Mouse (Mus musculus) embryonic facial prominence, embryonic 10.5 days (tissue): ENCODE results near the gene Fcna. TPM values are rescaled to one million over a fixed set of nuclear protein-coding genes. Genes with fewer than 3 reads are reported as not detected.
A peak's percentile ranks its signal among the peaks of the same experiment; 100 is the strongest.

Experiments used
- DNase-seq: peaks from one replicate; pipeline ENCODE4 v3.0.0-alpha.2; 2017; ENCODE audit warnings: low spot score
- H3K27ac ChIP-seq: fragments of 300-500 bp; sonication (generic); replicated peaks from 2 replicates; pipeline ENCODE4 v1.5.1; 2016; ENCODE audit warnings: mild to moderate bottlenecking
- H3K27me3 ChIP-seq: fragments of 300-500 bp; sonication (generic); replicated peaks from 2 replicates; pipeline ENCODE4 v1.6.1; 2016; ENCODE audit warnings: low read depth, mild to moderate bottlenecking; ENCODE audit not compliant: poor library complexity, severe bottlenecking
- H3K36me3 ChIP-seq: fragments of 300-500 bp; sonication (generic); replicated peaks from 2 replicates; pipeline ENCODE4 v1.6.1; 2016; ENCODE audit warnings: mild to moderate bottlenecking, moderate library complexity
- H3K4me1 ChIP-seq: fragments of 300-500 bp; sonication (generic); 2 replicates; pipeline ENCODE4 v1.6.1; 2016
- H3K4me3 ChIP-seq: fragments of 300-500 bp; sonication (generic); 2 replicates; pipeline ENCODE4 v1.5.1; 2016; ENCODE audit warnings: mild to moderate bottlenecking, moderate library complexity
- H3K9me3 ChIP-seq: fragments of 300-500 bp; sonication (generic); 2 replicates; pipeline ENCODE4 v1.6.1; 2016; ENCODE audit warnings: mild to moderate bottlenecking
- WGBS: fragments of 180-500 bp; shearing (Covaris S2); methylation state at CpG from one replicate; pipeline ENCODE4 v1.1.7; 2016; 5-methylcytosine and 5-hydroxymethylcytosine counted together
- polyA plus RNA-seq: library from polyadenylated mRNA; unstranded; fragments of >200 nt; fragmentation: Nextera tagmentation; extraction: Ambion mirVana; gene quantifications from 2 replicates; pipeline ENCODE4 v1.2.1, GENCODE M21; 2016

Gene Fcna
- polyA plus RNA-seq, result 0.49 and 0.57 TPM in 2 replicates

DNA sequence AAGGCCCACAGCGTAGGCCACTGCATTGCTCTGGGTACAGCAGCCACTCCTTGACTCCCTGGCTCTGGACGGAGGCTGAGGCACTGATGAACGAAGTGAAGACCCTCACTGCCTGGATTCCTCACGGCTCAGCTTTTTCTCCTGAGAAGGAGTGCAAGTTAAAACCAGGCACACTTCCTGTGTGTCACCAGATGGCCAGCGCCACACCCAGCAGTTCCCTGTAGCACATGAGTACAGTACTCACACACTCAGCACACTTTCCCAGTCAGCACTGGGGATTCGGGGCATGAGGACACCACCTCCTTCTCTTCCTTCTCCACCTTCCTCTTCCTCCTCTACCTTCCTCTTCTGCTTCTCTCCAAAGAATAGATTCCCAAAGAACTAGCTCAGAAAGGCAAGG, at the start of gene Fcna:
Gene Fcna, minus strand, starts transcription at position 220 of the 400 bp plus-strand sequence.
- WGBS, result 79% methylated on average over 6 of the region's 6 CpGs
- Histone ChIP-seq H3K36me3 (no peaks in the 10 kb centered on the region), H3K27ac (peak within 1 kb of the TSS; percentile 2; the same call in 1 of the 2 replicates), H3K9me3 (no peaks in the 10 kb centered on the region), H3K27me3 (no peaks in the 10 kb centered on the region; the same call in 1 of the 2 replicates), H3K4me3 (no peak within 1 kb of the TSS), H3K4me1 (peaks cover 14% of the 10 kb centered on the region)
- no peak for DNase-seq

DNA sequence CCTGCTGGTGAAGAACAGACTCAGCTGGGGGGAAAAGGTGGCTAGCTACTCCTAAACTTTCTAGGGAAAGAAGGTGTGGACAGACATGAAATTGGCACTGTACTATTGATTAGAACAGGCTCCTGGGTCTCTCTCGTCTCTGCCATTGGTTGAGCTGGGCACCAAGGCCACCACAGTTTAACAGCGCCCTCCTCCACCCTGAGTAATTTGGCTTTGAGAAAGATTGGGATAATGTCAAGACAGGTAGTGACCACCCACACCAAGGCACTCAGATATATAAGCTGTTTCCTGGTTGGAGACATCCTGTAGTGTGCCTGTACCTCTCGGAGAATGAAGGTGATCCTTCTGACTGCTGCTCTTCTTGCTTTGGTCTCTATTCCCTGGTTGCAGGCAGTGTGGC, 48.7 kb upstream of the Fcna start, which contains the start of gene Lcn6:
Gene Lcn6, plus strand, starts transcription at position 301 of the 400 bp plus-strand sequence.
- Histone ChIP-seq H3K4me3 (no peak within 1 kb of the TSS), H3K27ac (no peak within 1 kb of the TSS), H3K36me3 (no peaks in the 10 kb centered on the region), H3K9me3 (no peaks in the 10 kb centered on the region), H3K4me1 (no peaks in the 10 kb centered on the region), H3K27me3 (no peaks in the 10 kb centered on the region)
- no peak for DNase-seq
- WGBS, result 92% methylated on average over 3 of the region's 3 CpGs

DNA sequence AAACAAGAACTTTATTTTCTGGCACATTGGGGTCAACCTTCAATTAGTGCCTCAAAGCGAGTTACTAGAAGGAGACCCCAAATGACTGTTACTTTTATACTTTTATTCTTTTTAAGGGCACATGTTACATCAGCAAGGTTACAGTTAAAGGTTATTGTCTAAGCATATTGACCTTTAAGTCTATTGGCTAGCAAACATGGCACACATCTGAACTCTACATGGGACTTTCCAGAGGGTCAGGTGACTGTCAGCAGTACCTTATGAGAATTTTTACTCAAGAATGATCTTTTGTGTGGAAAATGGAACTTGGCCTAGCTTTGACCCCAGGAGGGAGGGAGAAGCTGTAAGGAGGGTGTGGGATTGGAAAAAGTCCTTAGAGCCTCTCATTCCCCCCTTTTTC, 38.7 kb upstream of the Fcna start:
- no peak for DNase-seq
- no peak overlapping the region for H3K4me3 ChIP-seq
- no peaks in the 10 kb centered on the region for H3K27me3 ChIP-seq
- H3K36me3 ChIP-seq, result no peaks in the 10 kb centered on the region
- H3K4me1 ChIP-seq, result no peaks in the 10 kb centered on the region
- no peak overlapping the region for H3K27ac ChIP-seq
- 66% methylated on average over 1 of the region's 1 CpGs for WGBS
- no peaks in the 10 kb centered on the region for H3K9me3 ChIP-seq

DNA sequence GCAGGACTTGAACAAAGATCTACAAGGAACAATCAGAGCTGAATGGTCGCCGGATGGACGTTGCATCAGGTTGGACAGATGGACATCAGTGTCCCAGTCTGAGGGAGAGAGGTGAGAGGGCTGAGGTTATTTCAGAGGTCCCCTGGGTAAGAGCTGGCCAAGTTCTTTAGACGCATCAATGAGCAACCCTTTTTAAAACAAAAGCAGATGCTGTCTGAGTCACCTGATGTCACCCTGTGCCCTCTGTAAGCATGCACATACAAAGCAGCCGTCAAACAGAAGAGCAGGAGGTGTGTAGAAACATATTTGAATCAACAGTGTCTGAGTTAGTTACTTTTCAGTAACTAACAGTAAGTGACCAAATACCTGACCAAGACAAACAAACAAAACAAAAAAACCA, 36.3 kb upstream of the Fcna start:
- no peaks in the 10 kb centered on the region for H3K4me1 ChIP-seq
- no peaks in the 10 kb centered on the region for H3K9me3 ChIP-seq
- no peak overlapping the region for H3K4me3 ChIP-seq
- 75% methylated on average over 5 of the region's 5 CpGs for WGBS
- DNase-seq, result no peak
- no peaks in the 10 kb centered on the region for H3K36me3 ChIP-seq
- H3K27me3 ChIP-seq, result no peaks in the 10 kb centered on the region
- no peak overlapping the region for H3K27ac ChIP-seq

DNA sequence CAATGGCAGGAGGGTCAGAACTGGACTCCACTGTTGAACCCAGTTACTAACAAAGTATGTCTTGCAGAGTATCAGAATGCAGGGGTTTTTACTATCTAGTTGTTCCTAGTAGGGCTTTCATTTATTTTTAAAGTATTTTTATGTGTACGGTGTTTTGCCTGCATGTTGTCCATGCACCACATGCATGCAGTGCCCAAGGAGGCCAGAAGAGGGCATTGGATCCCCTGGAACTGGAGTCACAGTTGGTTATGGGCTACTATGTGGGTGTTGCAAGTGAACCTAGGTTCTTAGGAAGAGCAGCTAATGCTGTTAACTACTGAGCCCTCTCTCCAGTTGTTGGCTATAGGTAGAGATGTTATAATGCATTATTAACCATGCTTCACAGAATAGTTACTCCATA, 35.7 kb upstream of the Fcna start:
- Histone ChIP-seq H3K36me3 (no peaks in the 10 kb centered on the region), H3K4me3 (no peak overlapping the region), H3K27me3 (no peaks in the 10 kb centered on the region), H3K27ac (no peak overlapping the region), H3K9me3 (no peaks in the 10 kb centered on the region), H3K4me1 (no peaks in the 10 kb centered on the region)
- peak; percentile 55 for DNase-seq
- 68% methylated on average over 1 of the region's 1 CpGs for WGBS

DNA sequence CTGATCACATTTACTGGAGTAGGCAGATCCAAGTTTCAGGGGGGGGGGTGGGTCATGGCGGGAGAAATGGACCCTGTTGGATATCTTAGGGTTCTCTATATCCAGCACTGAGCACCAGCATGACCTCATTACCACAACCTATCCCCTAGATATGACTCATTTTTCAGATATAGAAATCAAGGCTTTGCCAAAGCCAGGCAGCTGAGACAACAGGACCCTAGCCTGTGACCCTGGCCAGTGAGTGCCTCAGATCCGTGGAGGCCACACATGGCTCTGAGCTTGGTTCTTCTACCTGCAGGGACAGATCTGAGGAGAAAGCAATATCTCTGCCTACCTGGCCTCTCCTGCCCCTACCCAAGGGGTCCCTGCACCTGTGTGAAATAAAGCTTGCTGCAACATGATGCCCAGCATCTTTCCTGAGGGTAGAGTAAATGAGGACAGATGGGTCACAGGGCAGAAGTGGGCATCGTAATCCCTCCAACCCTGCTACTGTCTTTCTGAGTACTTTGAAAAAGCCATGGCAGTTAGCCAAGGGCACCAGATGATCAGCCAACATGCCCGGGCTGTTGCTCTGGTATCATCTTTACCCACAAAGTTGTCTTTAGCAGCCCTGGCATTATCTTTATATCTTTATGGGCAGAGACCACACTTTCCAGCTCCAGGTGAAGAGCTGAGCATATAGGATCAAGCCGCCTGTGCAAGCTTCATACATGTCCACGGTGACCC, 33.6 kb upstream of the Fcna start:
- H3K4me1 ChIP-seq, result no peaks in the 10 kb centered on the region
- H3K9me3 ChIP-seq, result no peaks in the 10 kb centered on the region
- no peaks in the 10 kb centered on the region for H3K27me3 ChIP-seq
- no peaks in the 10 kb centered on the region for H3K36me3 ChIP-seq
- H3K27ac ChIP-seq, result no peak overlapping the region
- no peak overlapping the region for H3K4me3 ChIP-seq
- 86% methylated on average over 6 of the region's 6 CpGs for WGBS
- DNase-seq, result no peak

DNA sequence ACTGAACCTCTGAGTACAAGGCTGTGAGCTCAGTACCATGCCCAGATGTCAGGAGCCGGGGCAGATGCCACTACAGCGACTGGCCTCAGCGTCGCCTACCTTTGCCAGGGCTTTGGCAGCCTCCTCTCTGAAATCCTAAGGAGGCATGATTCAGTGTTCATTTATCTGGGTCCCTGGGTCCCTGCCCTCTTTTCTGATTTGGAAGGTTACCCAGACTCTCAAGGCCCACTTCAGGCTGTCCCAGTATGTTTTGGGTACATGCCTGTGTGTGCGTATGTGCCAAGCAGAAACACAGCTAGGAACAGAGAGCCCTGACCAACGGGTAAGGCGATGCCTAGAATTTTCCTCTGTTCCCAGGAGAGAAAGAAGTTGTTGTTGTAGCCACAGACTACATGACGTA, 32.4 kb upstream of the Fcna start:
- Histone ChIP-seq H3K4me1 (0 out of 2 replicates have a peak, but pooled peaks cover under 1% of the 10 kb centered on the region), H3K4me3 (no peak overlapping the region), H3K27me3 (no peaks in the 10 kb centered on the region), H3K36me3 (no peaks in the 10 kb centered on the region), H3K27ac (no peak overlapping the region), H3K9me3 (no peaks in the 10 kb centered on the region)
- WGBS, result 88% methylated on average over 8 of the region's 8 CpGs
- DNase-seq, result no peak

DNA sequence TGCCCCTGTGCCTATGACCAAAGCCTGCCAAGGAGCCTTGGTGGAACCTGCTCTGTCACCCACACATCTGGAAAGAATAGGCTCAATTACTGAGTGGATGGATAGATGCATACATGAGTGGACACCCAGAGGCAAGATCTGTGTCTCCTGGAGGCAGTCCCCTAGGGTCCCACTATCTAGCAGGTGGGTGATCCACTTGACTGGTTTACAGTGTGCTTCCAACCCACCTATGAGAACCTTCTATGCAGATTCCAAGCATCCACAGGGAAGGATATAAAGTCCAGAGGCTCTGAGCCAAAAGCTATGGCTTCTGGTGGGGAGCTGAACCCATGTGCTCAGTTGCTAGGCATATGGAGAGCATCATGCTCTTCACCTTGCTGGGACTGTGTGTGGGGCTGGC, 29.8 kb upstream of the Fcna start, which contains the start of gene Lcn5:
Gene Lcn5, plus strand, starts transcription at position 301 of the 400 bp plus-strand sequence.
- no peaks in the 10 kb centered on the region for H3K9me3 ChIP-seq

DNA sequence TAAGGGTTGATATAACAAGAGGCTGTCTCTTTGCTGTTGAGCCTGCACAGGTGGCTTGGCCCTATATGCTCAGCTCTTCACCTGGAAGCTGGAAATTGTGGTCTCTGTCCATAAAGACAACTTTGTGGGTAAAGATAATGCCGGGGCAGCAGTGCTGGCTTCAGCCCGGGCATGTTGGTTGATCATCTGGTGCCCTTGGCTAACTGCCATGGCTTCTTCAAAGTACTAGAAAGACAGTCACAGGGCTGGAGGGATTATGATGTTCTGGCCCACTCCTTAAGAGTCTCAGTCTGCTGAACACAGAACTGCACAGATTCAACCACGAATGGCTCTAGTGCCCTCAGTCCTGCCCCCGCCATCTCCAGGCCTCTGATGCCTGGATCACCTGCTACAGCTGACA, 29.4 kb upstream of the Fcna start:
- DNase-seq, result no peak
- WGBS, result 91% methylated on average over 4 of the region's 4 CpGs

More for the DNA sequence above, 29.8 kb upstream of the Fcna start, which contains the start of gene Lcn5:
- Histone ChIP-seq H3K4me3 (no peak within 1 kb of the TSS), H3K27me3 (no peaks in the 10 kb centered on the region), H3K4me1 (peaks cover 15% of the 10 kb centered on the region), H3K36me3 (no peaks in the 10 kb centered on the region), H3K27ac (no peak within 1 kb of the TSS)
- DNase-seq, result no peak

DNA sequence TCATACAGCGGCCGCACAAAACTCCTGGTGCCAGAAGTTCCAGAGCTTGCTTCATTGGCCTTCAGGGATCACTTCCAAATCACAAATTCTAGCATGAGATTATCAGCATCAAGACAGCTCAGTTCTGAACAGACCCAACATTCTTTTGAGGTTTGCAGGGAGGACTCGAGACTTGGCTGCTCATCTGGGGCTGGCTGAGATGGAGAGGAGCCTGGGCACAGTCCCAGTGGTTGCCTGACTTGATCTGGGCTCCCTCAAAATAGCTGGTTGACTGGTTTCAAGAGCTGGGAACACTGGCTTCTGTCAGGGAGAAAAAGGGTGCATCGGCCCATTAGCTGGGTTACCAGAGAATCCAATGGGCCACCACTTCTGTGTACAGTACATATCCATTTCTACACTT, 28.9 kb upstream of the Fcna start:
- WGBS, result 89% methylated on average over 4 of the region's 4 CpGs
- no peaks in the 10 kb centered on the region for H3K9me3 ChIP-seq
- DNase-seq, result no peak

More for the DNA sequence above, 29.4 kb upstream of the Fcna start:
- H3K27me3 ChIP-seq, result no peaks in the 10 kb centered on the region
- no peak overlapping the region for H3K4me3 ChIP-seq
- no peak overlapping the region for H3K27ac ChIP-seq
- no peaks in the 10 kb centered on the region for H3K9me3 ChIP-seq
- H3K4me1 ChIP-seq, result peaks cover 15% of the 10 kb centered on the region
- H3K36me3 ChIP-seq, result no peaks in the 10 kb centered on the region

DNA sequence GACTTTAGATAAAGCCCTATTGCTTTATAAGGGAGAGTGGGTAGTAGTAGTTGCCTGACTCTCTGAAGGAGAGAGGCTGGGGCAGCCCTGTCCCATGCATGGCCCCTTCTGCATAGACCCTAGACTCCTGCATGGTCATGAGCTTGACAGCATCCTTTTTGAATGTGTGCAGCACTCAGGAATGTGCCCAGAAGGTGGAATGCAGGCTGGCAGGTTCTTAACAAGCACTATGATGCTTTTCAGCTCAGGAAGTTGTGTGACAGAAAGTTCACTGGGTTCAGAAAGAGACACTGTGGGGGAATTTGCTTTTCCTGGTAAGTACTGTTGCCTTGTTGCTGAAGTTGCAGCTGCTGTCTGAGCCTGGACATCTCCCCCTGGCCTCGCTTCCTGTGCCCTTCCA, 26.7 kb upstream of the Fcna start:
- H3K36me3 ChIP-seq, result no peaks in the 10 kb centered on the region
- H3K27ac ChIP-seq, result 0 out of 2 replicates have a peak overlapping the region, but pooled peaks have one; percentile 7
- WGBS, result 45% methylated on average over 1 of the region's 1 CpGs
- peak; percentile 26 for DNase-seq
- H3K27me3 ChIP-seq, result no peaks in the 10 kb centered on the region
- H3K4me1 ChIP-seq, result peaks cover 15% of the 10 kb centered on the region
- no peaks in the 10 kb centered on the region for H3K9me3 ChIP-seq
- no peak overlapping the region for H3K4me3 ChIP-seq

More for the DNA sequence above, 28.9 kb upstream of the Fcna start:
- Histone ChIP-seq H3K4me1 (peaks cover 15% of the 10 kb centered on the region), H3K4me3 (no peak overlapping the region), H3K36me3 (no peaks in the 10 kb centered on the region), H3K27me3 (no peaks in the 10 kb centered on the region), H3K27ac (no peak overlapping the region)

DNA sequence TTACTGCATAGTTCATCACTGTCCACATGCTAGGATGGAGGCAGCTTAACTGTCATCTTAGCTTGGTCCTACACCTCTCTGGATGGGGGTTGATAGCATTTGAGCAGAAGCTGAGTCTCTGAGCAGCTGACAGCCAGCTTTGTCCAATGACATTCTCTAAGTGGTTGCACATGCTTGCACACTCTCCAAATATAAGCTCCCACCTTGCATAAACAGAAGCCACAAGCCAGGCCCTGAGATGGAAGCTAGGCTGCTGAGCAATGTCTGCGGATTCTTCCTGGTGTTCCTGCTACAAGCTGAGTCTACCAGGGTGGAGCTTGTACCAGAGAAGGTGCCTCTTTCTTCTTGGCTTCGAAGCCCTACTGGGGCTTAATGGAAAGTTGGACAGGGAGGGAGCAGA, 25.1 kb upstream of the Fcna start, which contains the start of gene Lcn8:
Gene Lcn8, plus strand, starts transcription at position 219 of the 400 bp plus-strand sequence.
- H3K27me3 ChIP-seq, result no peaks in the 10 kb centered on the region
- no peaks in the 10 kb centered on the region for H3K36me3 ChIP-seq
- WGBS, result 78% methylated on average over 2 of the region's 2 CpGs
- peaks cover 15% of the 10 kb centered on the region for H3K4me1 ChIP-seq
- no peak within 1 kb of the TSS for H3K27ac ChIP-seq
- no peak within 1 kb of the TSS for H3K4me3 ChIP-seq
- no peaks in the 10 kb centered on the region for H3K9me3 ChIP-seq
- no peak for DNase-seq

DNA sequence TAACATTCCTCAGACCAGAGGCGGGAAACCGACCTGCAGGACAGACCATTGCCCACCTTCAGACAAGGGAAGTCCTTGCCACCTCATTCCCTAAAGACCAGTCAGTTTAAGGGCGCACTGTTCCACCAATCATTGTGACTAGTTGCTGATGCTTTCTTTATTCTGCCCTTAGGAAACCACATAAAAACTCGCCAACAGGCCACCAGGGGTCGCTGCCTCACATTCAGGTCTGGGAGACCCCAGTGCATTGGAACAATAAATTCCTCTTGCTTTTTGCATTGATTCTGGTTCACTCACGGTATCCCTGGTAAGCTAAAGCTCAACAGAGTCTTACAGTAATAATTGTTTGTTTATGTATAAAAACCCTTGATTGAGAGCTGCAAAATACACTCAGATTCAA, 12.1 kb upstream of the Fcna start:
- 0 out of 2 replicates have a peak, but pooled peaks cover 3% of the 10 kb centered on the region for H3K4me1 ChIP-seq
- no peaks in the 10 kb centered on the region for H3K27me3 ChIP-seq
- H3K9me3 ChIP-seq, result no peaks in the 10 kb centered on the region
- no peak overlapping the region for H3K27ac ChIP-seq
- no peaks in the 10 kb centered on the region for H3K36me3 ChIP-seq
- H3K4me3 ChIP-seq, result no peak overlapping the region
- 15% methylated on average over 6 of the region's 6 CpGs for whole genome bisulfite sequencing
- peak; percentile 71 for DNase-seq
